Mouse (Mus musculus) cerebellum, adult 2 months (tissue): ENCODE results near the gene Saa2. TPM values are rescaled to one million over a fixed set of nuclear protein-coding genes. Genes with fewer than 3 reads are reported as not detected.

ENCODE experiments used
- DNase-seq, 2 experiments: peaks; one replicate each; pipeline ENCODE4 v3.0.0; 2021
- H3K27ac ChIP-seq: fragments of 200-500 bp; 2 replicates; pipeline ENCODE4 v1.5.1; 2012; ENCODE audit warnings: low read length, control low read depth, inconsistent platforms; ENCODE audit not compliant: insufficient read depth
- H3K27me3 ChIP-seq: fragments of 200-500 bp; 2 replicates; pipeline ENCODE4 v1.6.1; 2012; ENCODE audit warnings: inconsistent platforms, mild to moderate bottlenecking, low read length, moderate library complexity; ENCODE audit not compliant: control insufficient read depth, insufficient read depth
- H3K4me1 ChIP-seq: fragments of 200-500 bp; 2 replicates; pipeline ENCODE4 v1.6.1; 2011; ENCODE audit warnings: low read length; ENCODE audit not compliant: control insufficient read depth, insufficient read depth
- H3K4me3 ChIP-seq: fragments of 200-500 bp; replicated peaks from 2 replicates; pipeline ENCODE3; 2011; ENCODE audit warnings: mild to moderate bottlenecking, low read depth, low read length, control low read depth; ENCODE audit not compliant: insufficient read depth
- CTCF ChIP-seq: fragments of 200-500 bp; IDR thresholded peaks from 2 replicates; pipeline ENCODE4 v1.5.1; 2011; ENCODE audit warnings: low read depth, mild to moderate bottlenecking, control low read depth, low read length, moderate library complexity, borderline replicate concordance; ENCODE audit not compliant: insufficient read depth
- POLR2A ChIP-seq: fragments of 200-500 bp; IDR thresholded peaks from 2 replicates; pipeline ENCODE4 v1.6.1; 2011; ENCODE audit warnings: low read length, control low read depth, borderline replicate concordance; ENCODE audit not compliant: insufficient read depth
- WGBS: fragments of 180-500 bp; shearing (Covaris S2); methylation state at CpG from one replicate; pipeline ENCODE4 v1.1.7; 2018; 5-methylcytosine and 5-hydroxymethylcytosine counted together
- polyA plus RNA-seq: library from polyadenylated mRNA; depleted of rRNA; stranded (reverse); fragments of >200 nt; gene quantifications from 2 replicates; pipeline ENCODE4 v1.2.3, GENCODE M21; 2012

Saa2 gene
- polyA plus RNA-seq, 1 experiment, result not detected

DNA sequence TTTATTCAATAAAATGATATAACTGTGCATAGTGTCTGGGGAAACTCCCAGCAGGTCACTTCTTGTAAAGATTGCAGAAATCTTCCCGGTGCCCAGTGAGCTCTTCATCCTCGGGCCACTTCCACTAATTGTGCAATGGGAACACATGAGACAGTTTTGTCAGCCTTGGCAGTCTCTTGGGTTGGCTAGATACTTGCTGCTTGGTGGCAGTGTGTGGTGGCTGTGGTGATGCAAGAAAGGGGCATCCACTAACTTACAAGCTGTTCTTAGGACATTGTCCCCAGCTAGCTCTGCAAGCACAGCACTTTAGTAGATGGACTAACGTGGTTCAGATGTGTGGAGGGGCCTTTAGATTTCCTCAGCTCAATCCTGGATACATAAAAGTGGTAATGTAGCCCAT lies 5.8 kb upstream of the Saa2 start:
- Histone ChIP-seq H3K27me3 (no peaks in the 10 kb centered on the region), H3K27ac (no peak overlapping the region), H3K4me1 (no peaks in the 10 kb centered on the region; the same call in 1 of the 2 replicates), H3K4me3 (no peak overlapping the region)
- DNase-seq, result no peak
- TF ChIP-seq POLR2A (no peak), CTCF (no peak)
- WGBS, result 77% methylated on average over 3 of the region's 3 CpGs

DNA sequence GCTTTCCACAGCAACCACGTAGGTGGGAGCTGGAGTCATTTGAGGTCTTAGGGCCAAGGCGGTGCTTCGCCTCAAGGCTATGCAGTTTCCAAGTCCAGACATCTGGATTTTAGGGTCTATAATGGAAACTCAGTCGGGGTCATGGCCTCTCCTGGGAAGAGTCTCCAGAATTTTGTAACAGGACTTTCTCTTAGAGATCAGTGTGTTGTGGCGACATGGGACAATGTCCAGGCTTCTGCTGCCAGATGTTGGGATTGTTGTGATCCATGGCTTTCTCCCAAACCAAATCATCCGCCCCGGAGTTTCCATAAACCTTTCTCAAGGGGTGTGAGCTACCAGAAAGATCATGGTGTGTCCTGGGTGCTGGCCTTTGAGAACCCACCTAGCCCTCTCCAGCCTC lies 5.2 kb upstream of the Saa2 start:
- TF ChIP-seq CTCF, result no peak
- no peak overlapping the region for H3K27ac ChIP-seq
- no peak overlapping the region for H3K4me3 ChIP-seq
- no peak for DNase-seq
- no peaks in the 10 kb centered on the region; the same call in 1 of the 2 replicates for H3K4me1 ChIP-seq
- no peaks in the 10 kb centered on the region for H3K27me3 ChIP-seq
- WGBS, result 91% methylated on average over 7 of the region's 7 CpGs

DNA sequence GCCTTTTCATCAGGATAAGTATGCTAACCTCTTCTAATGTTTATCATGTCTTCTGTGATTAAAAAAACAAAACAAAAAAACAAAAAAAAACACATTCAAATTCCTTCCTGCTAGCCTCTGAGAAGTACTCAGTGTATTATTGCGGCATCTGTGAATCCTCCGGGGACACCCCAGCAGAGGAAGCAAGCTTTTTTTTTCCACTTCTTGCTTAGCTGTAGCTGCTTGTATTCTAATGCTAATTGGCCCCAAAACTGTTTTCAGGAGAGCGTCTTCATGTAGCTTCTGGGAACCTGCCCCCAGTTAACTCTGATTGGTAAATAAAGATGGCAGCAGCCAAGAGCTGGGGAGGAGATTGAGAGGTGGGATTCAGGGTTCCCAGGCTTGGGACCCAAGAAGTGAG lies 3.1 kb upstream of the Saa2 start:
- 75% methylated on average over 3 of the region's 3 CpGs for WGBS
- DNase-seq, result no peak
- Histone ChIP-seq H3K4me3 (no peak overlapping the region), H3K27ac (no peak overlapping the region), H3K27me3 (no peaks in the 10 kb centered on the region), H3K4me1 (peaks cover 10% of the 10 kb centered on the region)
- TF ChIP-seq CTCF (no peak), POLR2A (no peak)

DNA sequence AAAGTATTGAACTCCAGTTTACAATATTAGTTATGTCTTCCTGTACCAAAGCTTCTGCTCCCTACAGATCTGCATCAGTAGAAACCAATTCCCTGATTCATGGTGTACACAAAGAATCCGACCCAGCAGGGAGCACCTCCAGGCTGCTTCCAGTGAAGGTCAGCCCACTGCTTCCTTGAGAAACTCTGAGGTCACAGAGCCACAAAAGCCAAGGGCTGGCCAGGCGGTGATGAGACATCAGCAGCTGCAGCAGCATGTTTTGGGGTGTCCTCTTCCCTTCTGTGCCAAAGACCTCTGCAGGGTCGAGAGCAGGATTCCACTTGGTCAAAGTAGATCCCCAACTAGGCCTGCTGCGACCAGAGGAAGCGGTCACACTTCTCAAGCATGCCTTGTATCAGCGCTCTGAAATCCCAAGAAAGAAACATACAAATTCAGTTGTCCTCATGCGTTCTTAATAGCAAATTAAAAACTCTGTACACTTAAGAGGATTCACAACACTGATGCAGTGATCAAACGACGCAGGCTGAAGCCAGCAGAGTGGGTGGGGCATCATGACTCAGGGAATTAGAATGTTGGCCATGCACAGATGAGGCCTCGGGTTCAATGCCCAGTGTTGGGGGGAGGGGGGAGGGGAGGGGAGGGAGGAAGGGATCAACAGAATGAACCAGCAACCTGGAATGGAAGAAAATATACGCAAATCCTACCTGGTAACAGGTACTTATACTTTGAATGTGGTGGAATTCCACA lies 9.6 kb downstream of the Saa2 start:
- no peak for DNase-seq
- no peaks in the 10 kb centered on the region for H3K4me1 ChIP-seq
- WGBS, result 73% methylated on average over 11 of the region's 11 CpGs
- TF ChIP-seq CTCF (no peak), POLR2A (no peak)
- H3K27ac ChIP-seq, result no peak overlapping the region
- H3K4me3 ChIP-seq, result no peak overlapping the region
- no peaks in the 10 kb centered on the region for H3K27me3 ChIP-seq

DNA sequence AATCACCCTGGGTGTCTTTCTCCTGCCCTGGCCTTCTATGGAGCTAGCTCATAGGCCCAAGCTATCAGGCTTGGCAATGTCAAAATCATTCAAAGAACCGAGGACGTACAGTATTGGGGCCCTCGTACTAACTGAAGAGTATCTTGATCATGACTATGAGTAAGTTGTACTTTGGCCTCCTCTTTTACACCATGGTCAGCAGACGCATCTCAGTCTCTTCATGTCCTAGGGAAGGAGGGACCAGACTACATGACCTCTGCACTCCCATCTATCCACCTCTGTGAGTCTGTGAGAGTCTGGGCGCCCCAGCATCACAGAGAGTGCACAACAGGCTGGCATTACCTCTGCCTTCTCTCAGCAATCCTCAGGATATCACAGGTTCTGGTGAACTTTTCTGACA lies 11.0 kb downstream of the Saa2 start:
- 95% methylated on average over 5 of the region's 5 CpGs for WGBS
- no peak for DNase-seq
- no peaks in the 10 kb centered on the region for H3K27me3 ChIP-seq

DNA sequence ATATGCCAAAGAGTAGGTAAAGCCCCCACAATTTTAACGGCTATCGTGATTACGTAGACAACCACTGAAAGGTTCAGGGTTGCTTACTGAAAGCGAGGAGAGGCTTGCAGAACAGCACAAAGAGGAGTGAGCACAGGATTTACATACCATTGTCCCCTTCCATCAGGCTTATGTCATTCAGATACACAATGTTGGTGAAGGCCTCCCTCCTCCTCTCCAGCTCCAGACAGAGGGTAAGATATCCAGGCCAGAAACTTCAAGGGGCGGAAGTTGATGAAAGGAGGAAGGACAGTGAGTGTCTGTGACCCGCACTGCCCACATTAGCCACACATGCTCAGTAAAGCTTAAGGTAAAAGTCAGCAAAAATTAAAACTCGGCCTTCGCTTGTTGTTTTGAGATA lies 13.1 kb downstream of the Saa2 start:
- no peak for TF ChIP-seq CTCF
- no peak for TF ChIP-seq POLR2A
- DNase-seq, result no peak
- Histone ChIP-seq H3K4me3 (no peak overlapping the region), H3K4me1 (no peaks in the 10 kb centered on the region), H3K27ac (no peak overlapping the region), H3K27me3 (no peaks in the 10 kb centered on the region)
- 91% methylated on average over 8 of the region's 8 CpGs for WGBS

More for the DNA sequence above, 11.0 kb downstream of the Saa2 start:
- Histone ChIP-seq H3K27ac (no peak overlapping the region), H3K4me3 (no peak overlapping the region), H3K4me1 (no peaks in the 10 kb centered on the region)
- TF ChIP-seq CTCF (no peak), POLR2A (no peak)

DNA sequence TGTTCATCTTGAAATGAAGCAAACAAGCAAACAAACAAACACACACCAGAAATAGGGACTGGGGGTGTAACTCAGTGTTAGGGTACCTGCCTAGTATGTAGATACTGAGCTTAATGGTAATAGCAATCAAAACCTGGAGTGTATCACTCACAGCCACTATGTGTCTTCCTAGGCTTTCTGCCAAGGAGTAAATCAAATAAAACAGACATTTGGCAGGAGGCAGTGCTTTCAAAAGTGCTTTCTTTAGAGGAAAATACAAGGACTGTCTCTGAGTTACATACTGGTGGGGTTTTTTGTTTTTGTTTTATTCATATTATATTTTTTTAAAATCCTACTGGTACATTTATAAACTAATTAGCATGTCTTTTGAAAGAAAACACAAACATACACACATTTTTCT lies 15.8 kb downstream of the Saa2 start:
- no peaks in the 10 kb centered on the region; the same call in 1 of the 2 replicates for H3K4me1 ChIP-seq
- no peak for DNase-seq
- no peak overlapping the region for H3K4me3 ChIP-seq

DNA sequence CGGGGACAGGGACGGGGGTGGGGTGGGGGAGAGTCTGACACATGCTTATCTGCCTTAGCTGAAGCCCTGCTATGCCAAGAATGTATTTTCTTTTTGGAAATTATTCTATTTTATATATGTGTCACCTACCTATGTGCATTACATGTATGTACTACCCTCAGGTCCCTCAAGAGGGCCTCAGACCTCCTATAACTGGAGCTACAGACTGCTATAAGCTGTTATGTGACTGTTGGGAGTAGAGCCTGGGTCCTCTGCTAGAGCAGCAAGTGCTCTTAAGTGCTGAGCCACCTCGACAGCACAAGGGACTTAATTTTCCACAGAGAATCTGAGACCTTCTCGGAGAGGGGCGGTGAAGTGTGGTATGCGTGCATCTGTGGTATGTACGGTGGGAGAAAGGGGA lies 16.9 kb downstream of the Saa2 start:
- WGBS, result 98% methylated on average over 7 of the region's 7 CpGs

More for the DNA sequence above, 15.8 kb downstream of the Saa2 start:
- no peak for TF ChIP-seq CTCF
- no peak for TF ChIP-seq POLR2A
- Histone ChIP-seq H3K27me3 (no peaks in the 10 kb centered on the region), H3K27ac (no peak overlapping the region)

More for the DNA sequence above, 16.9 kb downstream of the Saa2 start:
- Histone ChIP-seq H3K4me1 (no peaks in the 10 kb centered on the region; the same call in 1 of the 2 replicates), H3K27ac (no peak overlapping the region), H3K4me3 (no peak overlapping the region), H3K27me3 (no peaks in the 10 kb centered on the region)
- DNase-seq, result no peak
- TF ChIP-seq CTCF (no peak), POLR2A (no peak)
